8 mouse cellular contexts compared by ENCODE assay signal in genomic region chr10:80151211-80152034, GRCm38 (mm10). TPM values are rescaled to one million over a fixed set of nuclear protein-coding genes. Genes with fewer than 3 reads are reported as not detected.
DNase-seq lines count a peak whose midpoint lies in the region; ATAC-seq and TF ChIP-seq lines count a peak whose summit lies in the region.

No protein-coding gene starts in this region.

- peak; percentile 83 to 91 for DNase-seq in adrenal gland, adult (ENCODE audit: inconsistent age in 2 of 2, low spot score in 1 of 2)
- no peak for DNase-seq in adrenal gland, postnatal 4 days (ENCODE audit: low spot score in 2 of 2)
- peak; percentile 84 for DNase-seq in adrenal gland, adult 2 months
- peak; percentile 80 for DNase-seq in forebrain, embryonic 11.5 days (ENCODE audit: low spot score)
- peak; percentile 54 for DNase-seq in hindbrain, embryonic 14.5 days (ENCODE audit: low spot score)
- DNase-seq in liver, adult 2 months (ENCODE audit: extremely low read depth, low read depth, low spot score): peak; percentile 64

- no peaks in the 10 kb centered on the region for H3K27me3 ChIP-seq in forebrain, embryonic 11.5 days (ENCODE audit: control insufficient read depth, insufficient read depth, low read length)
- no peaks in the 10 kb centered on the region for H3K27me3 ChIP-seq in hindbrain, embryonic 14.5 days (ENCODE audit: control insufficient read depth, insufficient read depth, low read length)
- H3K27me3 ChIP-seq in liver, adult 2 months (ENCODE audit: control insufficient read depth, insufficient read depth, low read length): no peaks in the 10 kb centered on the region
- H3K27me3 ChIP-seq in myocyte (ENCODE audit: control insufficient read depth, insufficient read depth, insufficient read length): no peaks in the 10 kb centered on the region
- H3K27me3 ChIP-seq in testis, adult 2 months (ENCODE audit: control insufficient read depth, insufficient read depth, low read length): no peaks in the 10 kb centered on the region

- H3K9me3 ChIP-seq in forebrain, embryonic 11.5 days (ENCODE audit: control insufficient read depth, low read length): no peaks in the 10 kb centered on the region
- H3K9me3 ChIP-seq in hindbrain, embryonic 14.5 days (ENCODE audit: control insufficient read depth, low read length): no peaks in the 10 kb centered on the region

- WGBS in forebrain, embryonic 11.5 days: 1% methylated on average over 26 of the region's 26 CpGs
- WGBS in hindbrain, embryonic 14.5 days: under 1% methylated on average over 25 of the region's 26 CpGs
- WGBS in liver, adult 2 months: under 1% methylated on average over 26 of the region's 26 CpGs

- peak overlapping the region; percentile 99 for H3K4me3 ChIP-seq in forebrain, embryonic 11.5 days (ENCODE audit: low read depth, low read length)
- peak overlapping the region; percentile 100 for H3K4me3 ChIP-seq in hindbrain, embryonic 14.5 days (replicated peaks; ENCODE audit: low read length)
- peak overlapping the region; percentile 82 for H3K4me3 ChIP-seq in liver, adult 2 months (ENCODE audit: insufficient read depth, low read depth, low read length)
- H3K4me3 ChIP-seq in myocyte: peak overlapping the region; percentile 100
- H3K4me3 ChIP-seq in testis, adult 2 months (ENCODE audit: control insufficient read depth, low read depth, low read length): peak overlapping the region; percentile 90

- H3K27ac ChIP-seq in forebrain, embryonic 11.5 days (ENCODE audit: low read depth, low read length): peak overlapping the region; percentile 99
- peak overlapping the region; percentile 99 for H3K27ac ChIP-seq in hindbrain, embryonic 14.5 days
- peak overlapping the region; percentile 90 for H3K27ac ChIP-seq in liver, adult 2 months (replicated peaks; ENCODE audit: insufficient read depth, low read depth, low read length)
- peak overlapping the region; percentile 66 for H3K27ac ChIP-seq in testis, adult 2 months (ENCODE audit: control insufficient read depth, insufficient read depth, low read depth, low read length)

- peak overlapping the region; percentile 73 for H3K4me2 ChIP-seq in forebrain, embryonic 11.5 days (ENCODE audit: low read depth, low read length, severe bottlenecking)
- peak overlapping the region; percentile 100 for H3K4me2 ChIP-seq in hindbrain, embryonic 14.5 days (replicated peaks)
- peak overlapping the region; percentile 97 for H3K4me2 ChIP-seq in myocyte (ENCODE audit: low read depth)

- H3K9ac ChIP-seq in forebrain, embryonic 11.5 days (ENCODE audit: low read length): peak overlapping the region; percentile 100
- H3K9ac ChIP-seq in hindbrain, embryonic 14.5 days: peak overlapping the region; percentile 100
- peak overlapping the region; percentile 90 for H3K9ac ChIP-seq in liver, adult 2 months (ENCODE audit: low read depth, low read length)

- TF ChIP-seq CTCF in liver, adult 2 months (IDR thresholded peaks at IDR 0.05; ENCODE audit: low read depth, low read length): no peak
- no peak for TF ChIP-seq CTCF in testis, adult 2 months (IDR thresholded peaks at IDR 0.05; ENCODE audit: control insufficient read depth, insufficient read depth, insufficient replicate concordance, low read depth, low read length)

- H3K4me1 ChIP-seq in forebrain, embryonic 11.5 days (replicated peaks; ENCODE audit: control insufficient read depth, insufficient read depth, low read length): peaks cover 43% of the 10 kb centered on the region
- H3K4me1 ChIP-seq in hindbrain, embryonic 14.5 days (replicated peaks; ENCODE audit: control insufficient read depth, insufficient read depth, low read length): peaks cover 25% of the 10 kb centered on the region
- H3K4me1 ChIP-seq in liver, adult 2 months (ENCODE audit: control insufficient read depth, insufficient read depth, low read length): peaks cover 33% of the 10 kb centered on the region
- peaks cover 39% of the 10 kb centered on the region for H3K4me1 ChIP-seq in testis, adult 2 months (ENCODE audit: control insufficient read depth, insufficient read depth, low read length)

- 0 out of 2 replicates have a peak, but pooled peaks have one; percentile 26 for TF ChIP-seq POLR2A in liver, adult 2 months (IDR thresholded peaks at IDR 0.05; ENCODE audit: extremely low read depth, insufficient read depth, low read length)
- TF ChIP-seq POLR2A in myocyte (IDR thresholded peaks at IDR 0.05; ENCODE audit: insufficient read length, low read depth): peak; percentile 60
- no peak for TF ChIP-seq POLR2A in testis, adult 2 months (IDR thresholded peaks at IDR 0.05; ENCODE audit: control insufficient read depth, low read depth, low read length)

- peaks cover 29% of the 10 kb centered on the region for H3K79me2 ChIP-seq in liver, adult 2 months (ENCODE audit: control insufficient read depth, insufficient read depth, low read length)
- H3K79me2 ChIP-seq in myocyte (ENCODE audit: control insufficient read depth, insufficient read depth): peaks cover 59% of the 10 kb centered on the region

- H3ac ChIP-seq in myocyte (ENCODE audit: control insufficient read depth, insufficient read length): peak overlapping the region; percentile 69

- peaks cover 40% of the 10 kb centered on the region for H3K36me3 ChIP-seq in forebrain, embryonic 11.5 days (ENCODE audit: control insufficient read depth, insufficient read depth, low read length)
- peaks cover 57% of the 10 kb centered on the region for H3K36me3 ChIP-seq in hindbrain, embryonic 14.5 days (replicated peaks; ENCODE audit: control insufficient read depth, insufficient read depth)
- H3K36me3 ChIP-seq in liver, adult 2 months (ENCODE audit: control insufficient read depth, insufficient read depth, low read length): peaks cover 20% of the 10 kb centered on the region
- peaks cover 41% of the 10 kb centered on the region for H3K36me3 ChIP-seq in myocyte (ENCODE audit: control insufficient read depth, insufficient read depth)
- no peaks in the 10 kb centered on the region for H3K36me3 ChIP-seq in testis, adult 2 months (ENCODE audit: control insufficient read depth, insufficient read depth, low read length)

- no peak for ATAC-seq in forebrain, embryonic 11.5 days (replicated peaks; ENCODE audit: low FRiP score)
- ATAC-seq in hindbrain, embryonic 14.5 days (ENCODE audit: low FRiP score): no peak

TF ChIP-seq in myocyte, 11 proteins besides CTCF, POLR2A, EP300 and RAD21 (continues in another document):
- TF ChIP-seq CEBPB (IDR thresholded peaks at IDR 0.05; ENCODE audit: insufficient read depth, poor library complexity, severe bottlenecking) (no peak), POLR2AphosphoS2 (IDR thresholded peaks at IDR 0.05; ENCODE audit: insufficient read length, low read depth) (peak; percentile 85)

RNA-seq across cellular contexts. Expression of gene Midn, which starts 3.4 kb away (rescaled TPM):
- 100 to 1,000 TPM; 113 to 124 TPM for total RNA-seq in adrenal gland, postnatal 4 days (2021)
- 100 to 1,000 TPM in 1 of 2 experiments, 10 to 100 TPM in 1; 75.8 to 115 TPM for total RNA-seq in adrenal gland, adult 2 months (2021)
- 233 and 269 TPM in 2 replicates for polyA plus RNA-seq in adrenal gland, adult 2 months (2012; rRNA removed)
- 58.3 and 66.4 TPM in 2 replicates for polyA plus RNA-seq in forebrain, embryonic 11.5 days (2014; fragmentation: Nextera tagmentation; extraction: Ambion mirVana)
- polyA plus RNA-seq in hindbrain, embryonic 14.5 days (2014; fragmentation: Nextera tagmentation; extraction: Ambion mirVana): 44.1 and 54.4 TPM in 2 replicates
- total RNA-seq in liver, adult 2 months (2014; rRNA removed): 6.9 and 11.6 TPM in 2 replicates
- 27.4 and 38.8 TPM in 2 replicates for polyA plus RNA-seq in liver, adult 2 months (2012; rRNA removed)
- 131 TPM for polyA plus RNA-seq in myocyte (2012; fragmentation: generic; extraction: Trizol)
- polyA plus RNA-seq in testis, adult 2 months (2012; rRNA removed): 70.1 and 79.2 TPM in 2 replicates

RNA-seq across cellular contexts. Expression of gene Cbarp, which starts 10.8 kb away (rescaled TPM):
- total RNA-seq in adrenal gland, postnatal 4 days (2021): 10 to 100 TPM; 49.1 to 72.7 TPM
- 100 to 1,000 TPM in 1 of 2 experiments, 10 to 100 TPM in 1; 74.5 to 118 TPM for total RNA-seq in adrenal gland, adult 2 months (2021)
- 84.3 and 84.6 TPM in 2 replicates for polyA plus RNA-seq in adrenal gland, adult 2 months (2012; rRNA removed)
- polyA plus RNA-seq in forebrain, embryonic 11.5 days (2014; fragmentation: Nextera tagmentation; extraction: Ambion mirVana): 10.4 and 15.0 TPM in 2 replicates
- 93.4 and 96.4 TPM in 2 replicates for polyA plus RNA-seq in hindbrain, embryonic 14.5 days (2014; fragmentation: Nextera tagmentation; extraction: Ambion mirVana)
- total RNA-seq in liver, adult 2 months (2014; rRNA removed): 0.47 and 0.55 TPM in 2 replicates
- polyA plus RNA-seq in liver, adult 2 months (2012; rRNA removed): 1.2 TPM in 2 replicates
- polyA plus RNA-seq in myocyte (2012; fragmentation: generic; extraction: Trizol): 10.0 TPM
- polyA plus RNA-seq in testis, adult 2 months (2012; rRNA removed): 3.8 and 5.1 TPM in 2 replicates

RNA-seq across cellular contexts. Expression of gene Atp5d, which starts 13.0 kb away (rescaled TPM):
- total RNA-seq in adrenal gland, postnatal 4 days (2021): 100 to 1,000 TPM; 401 to 425 TPM
- 100 to 1,000 TPM; 654 to 778 TPM for total RNA-seq in adrenal gland, adult 2 months (2021)
- 5,895 and 6,727 TPM in 2 replicates for polyA plus RNA-seq in adrenal gland, adult 2 months (2012; rRNA removed)
- 401 and 414 TPM in 2 replicates for polyA plus RNA-seq in forebrain, embryonic 11.5 days (2014; fragmentation: Nextera tagmentation; extraction: Ambion mirVana)
- 469 and 505 TPM in 2 replicates for polyA plus RNA-seq in hindbrain, embryonic 14.5 days (2014; fragmentation: Nextera tagmentation; extraction: Ambion mirVana)
- 144 and 218 TPM in 2 replicates for total RNA-seq in liver, adult 2 months (2014; rRNA removed)
- 1,387 and 1,558 TPM in 2 replicates for polyA plus RNA-seq in liver, adult 2 months (2012; rRNA removed)
- 1,163 TPM for polyA plus RNA-seq in myocyte (2012; fragmentation: generic; extraction: Trizol)
- polyA plus RNA-seq in testis, adult 2 months (2012; rRNA removed): 241 and 347 TPM in 2 replicates

RNA-seq across cellular contexts. Expression of gene Cirbp, which starts 14.4 kb away (rescaled TPM):
- 100 to 1,000 TPM; 296 to 322 TPM for total RNA-seq in adrenal gland, postnatal 4 days (2021)
- 10 to 100 TPM; 30.6 to 77.0 TPM for total RNA-seq in adrenal gland, adult 2 months (2021)
- 108 and 152 TPM in 2 replicates for polyA plus RNA-seq in adrenal gland, adult 2 months (2012; rRNA removed)
- polyA plus RNA-seq in forebrain, embryonic 11.5 days (2014; fragmentation: Nextera tagmentation; extraction: Ambion mirVana): 82.0 and 83.4 TPM in 2 replicates
- 203 and 252 TPM in 2 replicates for polyA plus RNA-seq in hindbrain, embryonic 14.5 days (2014; fragmentation: Nextera tagmentation; extraction: Ambion mirVana)
- total RNA-seq in liver, adult 2 months (2014; rRNA removed): 19.5 and 25.9 TPM in 2 replicates
- 31.8 and 37.0 TPM in 2 replicates for polyA plus RNA-seq in liver, adult 2 months (2012; rRNA removed)
- polyA plus RNA-seq in myocyte (2012; fragmentation: generic; extraction: Trizol): 54.2 TPM
- polyA plus RNA-seq in testis, adult 2 months (2012; rRNA removed): 105 and 127 TPM in 2 replicates

RNA-seq across cellular contexts. Expression of gene 1600002K03Rik, which starts 21.3 kb away (rescaled TPM):
- 1 to 10 TPM; 7.5 to 8.8 TPM for total RNA-seq in adrenal gland, postnatal 4 days (2021)
- 10 to 100 TPM; 14.0 to 21.7 TPM for total RNA-seq in adrenal gland, adult 2 months (2021)
- polyA plus RNA-seq in adrenal gland, adult 2 months (2012; rRNA removed): 25.9 and 34.5 TPM in 2 replicates
- 6.4 and 8.3 TPM in 2 replicates for polyA plus RNA-seq in forebrain, embryonic 11.5 days (2014; fragmentation: Nextera tagmentation; extraction: Ambion mirVana)
- 7.0 and 7.7 TPM in 2 replicates for polyA plus RNA-seq in hindbrain, embryonic 14.5 days (2014; fragmentation: Nextera tagmentation; extraction: Ambion mirVana)
- 5.1 and 7.7 TPM in 2 replicates for total RNA-seq in liver, adult 2 months (2014; rRNA removed)
- 10.0 and 10.4 TPM in 2 replicates for polyA plus RNA-seq in liver, adult 2 months (2012; rRNA removed)
- polyA plus RNA-seq in myocyte (2012; fragmentation: generic; extraction: Trizol): 23.5 TPM
- polyA plus RNA-seq in testis, adult 2 months (2012; rRNA removed): 7.4 and 7.9 TPM in 2 replicates

Comparison
In these comparisons a context has a peak if more than half of its experiments do, and no peak if none do; other contexts are left out.
1. DNase-seq: peak in adrenal gland, adult (2 of 2), adrenal gland, adult 2 months (single experiment), forebrain, embryonic 11.5 days (single experiment), hindbrain, embryonic 14.5 days (single experiment) and liver, adult 2 months (single experiment); none in adrenal gland, postnatal 4 days (0 of 2).
2. Peak in every context shown above with its lines, with median percentiles within 50 percentile points of each other: H3K27ac ChIP-seq, H3K4me2 ChIP-seq, H3K4me3 ChIP-seq and H3K9ac ChIP-seq.